Mouse (Mus musculus) kidney, adult 2 months (tissue): ENCODE data around the gene Cd19.

Experiments
- CTCF ChIP-seq: fragments of 200-500 bp; conservative IDR thresholded peaks from 2 replicates; pipeline ENCODE4 v1.5.1; 2011; ENCODE audit warnings: low read depth, mild to moderate bottlenecking, control low read depth, low read length, moderate library complexity, mixed read lengths; ENCODE audit not compliant: insufficient read depth, insufficient read length
- POLR2A ChIP-seq: fragments of 200-500 bp; IDR thresholded peaks from one replicate; pipeline ENCODE4 v1.6.1; 2011; ENCODE audit warnings: low read depth, low read length, control low read depth

DNA sequence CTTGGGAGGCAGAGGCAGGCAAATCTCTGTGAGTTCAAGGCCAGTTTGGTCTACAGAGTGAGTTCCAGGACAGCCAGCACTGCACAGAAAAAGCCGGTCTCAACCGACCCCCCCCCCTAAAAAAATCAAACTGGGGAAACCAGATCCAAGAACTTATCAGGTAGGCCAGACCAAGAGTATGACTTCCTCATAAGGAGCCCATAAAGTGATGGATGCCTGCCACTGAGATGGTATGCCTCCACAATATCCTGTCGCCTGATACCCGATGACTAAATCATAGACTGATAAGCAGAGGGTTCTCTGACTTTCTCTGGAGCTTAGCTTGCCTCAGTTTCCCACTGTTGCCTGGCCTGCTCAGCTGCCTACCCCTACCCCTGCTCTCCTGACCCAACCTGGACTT lies 16.9 kb downstream of the Cd19 start:
- TF ChIP-seq POLR2A = no peak
- TF ChIP-seq CTCF = no peak
